Mouse (Mus musculus) 416B (cell line): ENCODE measurements around the gene Esr2.
"Not testable (repeated sequence)": the region's sequence is repeated elsewhere in the genome, so short reads cannot be mapped to it uniquely, and the experiment has no call there.

ENCODE experiments used
- DNase-seq: peaks from one replicate; pipeline ENCODE4 v3.0.0; 2011; ENCODE audit warnings: low read depth

Esr2 gene

GRCm38 (mm10) chr12:76177000-76177863 is at the start of gene Esr2:
TSS of gene Esr2 (minus strand) at chr12:76177259.
- DNase-seq: no peak

GRCm38 (mm10) chr12:76222104-76222503 is 45.0 kb upstream of the Esr2 start:
- DNase-seq: not testable (repeated sequence)

GRCm38 (mm10) chr12:76216716-76217115 is 39.7 kb upstream of the Esr2 start:
- no peak for DNase-seq

GRCm38 (mm10) chr12:76215121-76215520 is 38.1 kb upstream of the Esr2 start:
- no peak for DNase-seq

GRCm38 (mm10) chr12:76209429-76209974 is 32.4 kb upstream of the Esr2 start:
- no peak for DNase-seq

- DNase-seq: no peak
Observed at GRCm38 (mm10) chr12:76200326-76200725, 23.3 kb upstream of the Esr2 start.

GRCm38 (mm10) chr12:76197071-76197470 is 20.0 kb upstream of the Esr2 start:
- no peak for DNase-seq

- peak; percentile 81 for DNase-seq
Observed at GRCm38 (mm10) chr12:76196709-76197054, 19.6 kb upstream of the Esr2 start.

- peak; percentile 89 for DNase-seq
Observed at GRCm38 (mm10) chr12:76195912-76196708, 19.1 kb upstream of the Esr2 start.

- DNase-seq: peak; percentile 55
Observed at GRCm38 (mm10) chr12:76194526-76194925, 17.5 kb upstream of the Esr2 start.

- peak; percentile 84 for DNase-seq
Observed at GRCm38 (mm10) chr12:76190940-76191339, 13.9 kb upstream of the Esr2 start.

GRCm38 (mm10) chr12:76187849-76188248 is 10.8 kb upstream of the Esr2 start:
- peak; percentile 71 for DNase-seq

- DNase-seq: no peak
Observed at GRCm38 (mm10) chr12:76186473-76186872, 9.4 kb upstream of the Esr2 start.

GRCm38 (mm10) chr12:76185167-76185816 is 8.2 kb upstream of the Esr2 start:
- DNase-seq: no peak

GRCm38 (mm10) chr12:76184271-76184670 is 7.2 kb upstream of the Esr2 start:
- no peak for DNase-seq

- no peak for DNase-seq
Observed at GRCm38 (mm10) chr12:76182831-76183230, 5.8 kb upstream of the Esr2 start.

- peak; percentile 69 for DNase-seq
Observed at GRCm38 (mm10) chr12:76181471-76181870, 4.4 kb upstream of the Esr2 start.

- no peak for DNase-seq
Observed at GRCm38 (mm10) chr12:76180442-76180841, 3.4 kb upstream of the Esr2 start.

GRCm38 (mm10) chr12:76179527-76179926 is 2.5 kb upstream of the Esr2 start:
- DNase-seq: peak; percentile 43

GRCm38 (mm10) chr12:76179051-76179450 is 2.0 kb upstream of the Esr2 start:
- no peak for DNase-seq

- peak; percentile 61 for DNase-seq
Observed at GRCm38 (mm10) chr12:76177864-76178518, 932 bp upstream of the Esr2 start.

- DNase-seq: no peak
Observed at GRCm38 (mm10) chr12:76165641-76166040, 11.4 kb downstream of the Esr2 start.
